ENCODE assay signal across 20 mouse cellular contexts in the genomic region with DNA sequence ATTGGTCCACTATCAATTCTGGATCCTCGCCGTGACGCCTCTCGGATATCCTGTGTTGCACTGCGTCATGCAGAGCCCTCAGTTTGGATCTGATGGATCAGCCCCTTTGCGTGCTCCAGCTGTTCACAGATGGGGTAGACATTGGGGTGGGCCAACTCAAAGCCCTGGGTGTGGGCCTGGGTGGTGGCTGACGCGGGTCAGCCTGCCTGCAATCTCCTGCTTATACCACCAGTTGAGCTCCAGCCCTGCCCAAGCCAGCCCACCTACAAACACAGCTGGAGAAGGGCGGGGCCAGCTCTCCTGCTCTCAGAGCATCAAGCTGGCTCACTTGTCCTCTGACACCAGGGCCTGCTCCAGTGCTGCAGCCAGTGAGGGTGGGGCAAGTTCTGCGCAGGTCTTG.
DNase-seq lines count a peak whose midpoint lies in the region; ATAC-seq and TF ChIP-seq lines count a peak whose summit lies in the region.
"Had no signal": no experiment of that assay in that cellular context is flagged by ENCODE, and none has a peak within 500 bp of the region (broad histone marks: within the 10 kb centered on the region; RNA-seq: fewer than 3 reads in every experiment).

No protein-coding gene starts in this region.

- 64% methylated on average over 10 of the region's 10 CpGs for WGBS in kidney, embryonic 15.5 days
- WGBS in stomach, embryonic 14.5 days = 51% methylated on average over 10 of the region's 10 CpGs
- 36% methylated on average over 10 of the region's 10 CpGs for WGBS in stomach, postnatal 0 days

- H3K27me3 ChIP-seq in kidney, embryonic 15.5 days = no peaks in the 10 kb centered on the region
- H3K27me3 ChIP-seq in stomach, embryonic 14.5 days (ENCODE audit: control insufficient read depth, insufficient read depth, low read length) = no peaks in the 10 kb centered on the region
- no peaks in the 10 kb centered on the region for H3K27me3 ChIP-seq in stomach, postnatal 0 days (ENCODE audit: control insufficient read depth, insufficient read depth, low read length)
- H3K27me3 ChIP-seq: liver, embryonic 15.5 days; neural tube, embryonic 13.5 days had no signal

- H3K4me3 ChIP-seq in kidney, embryonic 15.5 days (replicated peaks) = no peak overlapping the region
- no peak overlapping the region for H3K4me3 ChIP-seq in stomach, embryonic 14.5 days (ENCODE audit: low read depth, low read length)
- no peak overlapping the region for H3K4me3 ChIP-seq in stomach, postnatal 0 days (ENCODE audit: low read depth, low read length)
- H3K4me3 ChIP-seq: erythroblast, embryonic 14.5 days; gastrocnemius, adult 2 months; heart, adult 2 months; liver, embryonic 15.5 days; neural tube, embryonic 13.5 days had no signal

- no peak for TF ChIP-seq CTCF in stomach, postnatal 0 days (IDR thresholded peaks at IDR 0.05; ENCODE audit: low read depth)

- H3K4me1 ChIP-seq in kidney, embryonic 15.5 days = no peaks in the 10 kb centered on the region
- H3K4me1 ChIP-seq in stomach, embryonic 14.5 days (ENCODE audit: control insufficient read depth, insufficient read depth, low read length) = no peaks in the 10 kb centered on the region; the same call in 1 of the 2 replicates
- H3K4me1 ChIP-seq in stomach, postnatal 0 days (replicated peaks; ENCODE audit: control insufficient read depth, insufficient read depth) = no peaks in the 10 kb centered on the region
- H3K4me1 ChIP-seq: liver, embryonic 15.5 days; neural tube, embryonic 13.5 days had no signal

- ATAC-seq in kidney, embryonic 15.5 days (replicated peaks; ENCODE audit: low FRiP score) = peak; percentile 62; the same call in 1 of the 2 replicates
- ATAC-seq in stomach, embryonic 14.5 days (ENCODE audit: insufficient number of reproducible peaks, insufficient read depth, low FRiP score, low read depth) = peak; percentile 49; the same call in 1 of the 2 replicates
- no peak for ATAC-seq in stomach, postnatal 0 days (ENCODE audit: low FRiP score, low TSS enrichment)
- ATAC-seq: forebrain, postnatal 0 days; hindbrain, postnatal 0 days had no signal

- H3K36me3 ChIP-seq in kidney, embryonic 15.5 days = no peaks in the 10 kb centered on the region
- H3K36me3 ChIP-seq in stomach, embryonic 14.5 days (ENCODE audit: control insufficient read depth, insufficient read depth, low read length) = no peaks in the 10 kb centered on the region
- H3K36me3 ChIP-seq in stomach, postnatal 0 days (ENCODE audit: control insufficient read depth, insufficient read depth, low read length) = no peaks in the 10 kb centered on the region
- H3K36me3 ChIP-seq: liver, embryonic 15.5 days; neural tube, embryonic 13.5 days had no signal

- H3K9me3 ChIP-seq in kidney, embryonic 15.5 days (replicated peaks) = no peaks in the 10 kb centered on the region
- no peaks in the 10 kb centered on the region for H3K9me3 ChIP-seq in stomach, embryonic 14.5 days (ENCODE audit: control insufficient read depth, low read depth, low read length)
- no peaks in the 10 kb centered on the region for H3K9me3 ChIP-seq in stomach, postnatal 0 days (ENCODE audit: control insufficient read depth, low read length)
- H3K9me3 ChIP-seq: liver, embryonic 15.5 days; neural tube, embryonic 13.5 days had no signal

- DNase-seq in embryo, embryonic 10 days (ENCODE audit: low spot score) = peak; percentile 7
- DNase-seq in embryo, embryonic 10.5 days (ENCODE audit: low spot score) = no peak
- DNase-seq in kidney, adult 9 months = no peak
- no peak for DNase-seq in stomach, postnatal 0 days (ENCODE audit: low spot score)
- peak; percentile 6 to 59 for DNase-seq in lung, postnatal 4 days
- DNase-seq in adrenal gland, adult 18-20 months (ENCODE audit: low spot score in 2 of 2) = no peak
- DNase-seq: cerebellum, adult 11 months; forebrain, postnatal 0 days; gastrocnemius, adult 2 months; heart, adult 2 months; kidney, postnatal 14 days; layer of hippocampus, adult 9-11 months; right cerebral cortex, postnatal 4 days; thymus, postnatal 14 days had no signal

- no peak overlapping the region for H3K9ac ChIP-seq in kidney, embryonic 15.5 days
- H3K9ac ChIP-seq in stomach, embryonic 14.5 days (replicated peaks; ENCODE audit: low read depth, low read length) = no peak overlapping the region
- no peak overlapping the region for H3K9ac ChIP-seq in stomach, postnatal 0 days (ENCODE audit: low read length)
- H3K9ac ChIP-seq: forebrain, postnatal 0 days; liver, embryonic 15.5 days; neural tube, embryonic 13.5 days had no signal

- no peak overlapping the region for H3K27ac ChIP-seq in kidney, embryonic 15.5 days
- no peak overlapping the region for H3K27ac ChIP-seq in stomach, embryonic 14.5 days (ENCODE audit: low read length)
- no peak overlapping the region for H3K27ac ChIP-seq in stomach, postnatal 0 days (replicated peaks)
- H3K27ac ChIP-seq: gastrocnemius, adult 2 months; heart, adult 2 months; hindbrain, postnatal 0 days; liver, embryonic 15.5 days; neural tube, embryonic 13.5 days had no signal

- H3K4me2 ChIP-seq in kidney, embryonic 15.5 days = no peak overlapping the region
- H3K4me2 ChIP-seq in stomach, embryonic 14.5 days (replicated peaks; ENCODE audit: low read depth, low read length) = no peak overlapping the region
- H3K4me2 ChIP-seq in stomach, postnatal 0 days (replicated peaks; ENCODE audit: low read depth) = no peak overlapping the region
- H3K4me2 ChIP-seq: liver, embryonic 15.5 days; neural tube, embryonic 13.5 days had no signal

- no peak for TF ChIP-seq EP300 in stomach, postnatal 0 days (optimal IDR thresholded peaks at IDR 0.05)

Comparison
In these comparisons a context has a peak if more than half of its experiments do, and no peak if none do; other contexts are left out.
1. DNase-seq: peak in embryo, embryonic 10 days (single experiment) and lung, postnatal 4 days (2 of 2); none in embryo, embryonic 10.5 days (single experiment), kidney, adult 9 months (single experiment), stomach, postnatal 0 days (single experiment) and adrenal gland, adult 18-20 months (0 of 2).